Mouse (Mus musculus) thymus, adult 18-20 months (tissue): ENCODE measurements around the gene Zg16.
"Not testable (repeated sequence)": the region's sequence is repeated elsewhere in the genome, so short reads cannot be mapped to it uniquely, and the experiment has no call there.

Experiments used
- DNase-seq, 2 experiments: peaks; one replicate each; pipeline ENCODE4 v3.0.0; 2022; ENCODE audit warnings: mixed read lengths in 2 of 2

The Zg16 gene

GRCm38 (mm10) chr7:127103960-127104359 lies 16.8 kb upstream of the Zg16 start:
- DNase-seq, result peak in 1 of 2 experiments; percentile 55

GRCm38 (mm10) chr7:127102148-127102547 lies 15.0 kb upstream of the Zg16 start:
- no peak for DNase-seq

GRCm38 (mm10) chr7:127101451-127102016 lies 14.4 kb upstream of the Zg16 start:
- no peak for DNase-seq

GRCm38 (mm10) chr7:127099528-127099927 lies 12.4 kb upstream of the Zg16 start:
- DNase-seq, result no peak

GRCm38 (mm10) chr7:127098950-127099349 lies 11.8 kb upstream of the Zg16 start:
- DNase-seq, result no peak

GRCm38 (mm10) chr7:127098521-127098920 lies 11.4 kb upstream of the Zg16 start:
- DNase-seq, result no peak

- DNase-seq, result no peak
These were observed 9.3 kb upstream of the Zg16 start for GRCm38 (mm10) chr7:127096456-127096855.

- DNase-seq, result no peak
These were observed 6.8 kb upstream of the Zg16 start for GRCm38 (mm10) chr7:127093914-127094313.

- DNase-seq, result peak; percentile 96 to 98
These were observed 4.2 kb upstream of the Zg16 start, which contains the start of gene AI467606 for GRCm38 (mm10) chr7:127091114-127091896. Gene AI467606, plus strand, starts transcription at chr7:127091359.

GRCm38 (mm10) chr7:127090154-127091113 lies 3.3 kb upstream of the Zg16 start:
- DNase-seq, result no peak

GRCm38 (mm10) chr7:127088901-127089845 lies 2.0 kb upstream of the Zg16 start:
- DNase-seq, result peak in 1 of 2 experiments; percentile 60

- no peak for DNase-seq
These were observed 955 bp upstream of the Zg16 start for GRCm38 (mm10) chr7:127088083-127088482.

GRCm38 (mm10) chr7:127085751-127086150 lies 1.4 kb downstream of the Zg16 start:
- not testable (repeated sequence) for DNase-seq

- no peak for DNase-seq
These were observed 2.3 kb downstream of the Zg16 start for GRCm38 (mm10) chr7:127084794-127085193.

- DNase-seq, result no peak
These were observed 3.4 kb downstream of the Zg16 start for GRCm38 (mm10) chr7:127083689-127084088.

- DNase-seq, result no peak
These were observed 4.1 kb downstream of the Zg16 start for GRCm38 (mm10) chr7:127082995-127083394.

GRCm38 (mm10) chr7:127082271-127082670 lies 4.9 kb downstream of the Zg16 start:
- DNase-seq, result no peak

GRCm38 (mm10) chr7:127080045-127080444 lies 7.1 kb downstream of the Zg16 start:
- no peak for DNase-seq

- no peak for DNase-seq
These were observed 9.4 kb downstream of the Zg16 start for GRCm38 (mm10) chr7:127077692-127078091.

GRCm38 (mm10) chr7:127076188-127076587 lies 10.9 kb downstream of the Zg16 start:
- DNase-seq, result no peak

GRCm38 (mm10) chr7:127073221-127073620 lies 13.9 kb downstream of the Zg16 start:
- DNase-seq, result no peak

GRCm38 (mm10) chr7:127070871-127071413 lies 16.2 kb downstream of the Zg16 start:
- DNase-seq, result no peak
